Mouse (Mus musculus) CD4-positive naive resting alpha-beta T cell, adult 76 days (primary cell): ENCODE data around the gene Ccdc114. TPM values are rescaled to one million over a fixed set of nuclear protein-coding genes. Genes with fewer than 3 reads are reported as not detected.

Experiments used
- total RNA-seq: library from RNA; stranded (reverse); gene quantifications from one replicate; pipeline ENCODE4 v1.2.4, GENCODE M21; 2023

Ccdc114 gene
- total RNA-seq: 2.6 TPM

DNA sequence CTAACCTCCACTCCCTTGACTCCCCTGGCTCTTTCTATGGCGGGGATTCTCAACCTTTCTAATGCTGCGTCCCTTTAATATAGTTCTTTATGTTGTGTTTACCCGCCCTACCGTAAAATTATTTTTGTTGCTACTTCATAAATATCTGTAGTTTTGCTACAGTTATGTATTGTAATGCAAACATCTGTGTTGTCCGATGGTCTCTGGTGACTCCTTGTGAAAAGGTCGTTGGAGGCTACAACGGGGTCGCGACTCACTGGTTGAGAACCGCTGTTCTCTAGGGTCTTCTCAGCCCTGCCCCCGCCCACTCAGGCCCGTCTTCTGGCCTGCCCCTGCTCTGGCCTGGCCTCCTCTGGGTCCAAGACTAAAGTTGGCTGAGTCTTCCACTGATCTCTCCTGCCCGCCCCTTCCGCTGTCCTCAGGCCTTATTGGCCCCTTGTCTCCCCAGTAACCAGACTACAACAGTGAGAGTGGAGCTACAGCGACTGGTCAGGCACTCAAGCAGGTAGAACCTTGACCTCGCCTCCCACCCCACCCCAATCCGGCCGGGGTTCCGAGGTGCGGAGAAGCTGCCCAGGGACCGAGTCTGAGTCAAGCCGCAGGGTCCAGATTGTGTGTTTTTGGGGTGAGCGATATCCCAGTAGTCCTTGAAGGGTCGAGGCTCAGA is at the start of gene Ccdc114:
Gene Ccdc114 (plus strand): TSS at position 311 of the 667 bp plus-strand sequence.

GRCm38 (mm10) chr7:45878278-45878677 is 45.6 kb upstream of the Ccdc114 start, which contains the start of gene Grin2d:
Gene Grin2d, minus strand, starts transcription at chr7:45878378.

GRCm38 (mm10) chr7:45896517-45897257 is 27.2 kb upstream of the Ccdc114 start, which contains the start of the genes Syngr4 and Tmem143:
Gene Syngr4, minus strand, starts transcription at chr7:45896714.
Gene Tmem143, plus strand, starts transcription at chr7:45896941.

DNA sequence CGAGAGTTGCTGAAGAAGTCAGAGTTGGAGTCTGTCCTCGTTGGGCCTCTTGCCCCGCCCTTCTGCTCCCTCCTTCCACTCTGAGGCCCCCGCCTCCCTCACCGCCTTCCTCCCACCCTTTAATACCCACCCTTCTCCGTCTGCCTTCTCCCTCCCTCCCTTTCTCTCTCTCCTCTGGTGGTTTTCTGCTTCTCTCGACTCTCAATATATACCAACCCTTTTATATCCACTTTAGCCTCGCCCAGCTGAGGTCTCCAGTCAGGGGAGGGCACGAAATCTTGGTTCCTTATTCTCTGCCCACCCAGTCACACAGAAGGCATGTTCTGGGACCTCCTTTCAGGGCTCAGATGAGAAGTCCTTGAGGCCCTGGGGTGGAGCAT is 2.6 kb upstream of the Ccdc114 start, which contains the start of gene Emp3:
Gene Emp3 (minus strand): TSS at position 163 of the 380 bp plus-strand sequence.

Other genes with a start within 250 kb of the Ccdc114 start
- not detected for gene Ntn5, start 240.1 kb upstream of the Ccdc114 start, total RNA-seq
- gene Sec1, start 229.7 kb upstream of the Ccdc114 start, total RNA-seq: not detected
- 8.1 TPM for gene Car11, start 224.2 kb upstream of the Ccdc114 start, total RNA-seq
- 29.5 TPM for gene Dbp, start 219.0 kb upstream of the Ccdc114 start, total RNA-seq
- gene Rpl18, start 208.6 kb upstream of the Ccdc114 start, total RNA-seq: 2,694 TPM
- 21.3 TPM for gene Sphk2, start 206.1 kb upstream of the Ccdc114 start, total RNA-seq
- 1.5 TPM for gene Fam83e, start 202.9 kb upstream of the Ccdc114 start, total RNA-seq
- not detected for gene Spaca4, start 198.3 kb upstream of the Ccdc114 start, total RNA-seq
- 0.82 TPM for gene Lmtk3, start 140.3 kb upstream of the Ccdc114 start, total RNA-seq
- 5.2 TPM for gene Sult2b1, start 139.4 kb upstream of the Ccdc114 start, total RNA-seq
- 137 TPM for gene Cyth2, start 109.5 kb upstream of the Ccdc114 start, total RNA-seq
- 1.5 TPM for gene Kcnj14, start 99.3 kb upstream of the Ccdc114 start, total RNA-seq
- 29.9 TPM for gene Grwd1, start 93.1 kb upstream of the Ccdc114 start, total RNA-seq
- 38.2 TPM for gene Kdelr1, start 51.3 kb upstream of the Ccdc114 start, total RNA-seq
- 0.76 TPM for gene Grin2d, start 45.7 kb upstream of the Ccdc114 start, total RNA-seq
- not detected for gene Syngr4, start 27.4 kb upstream of the Ccdc114 start, total RNA-seq
- 9.1 TPM for gene Tmem143, start 27.1 kb upstream of the Ccdc114 start, total RNA-seq
- gene Emp3, start 2.7 kb upstream of the Ccdc114 start, total RNA-seq: 269 TPM
- gene Abcc6, start 106.2 kb downstream of the Ccdc114 start, total RNA-seq: not detected
- 43.4 TPM for gene Nomo1, start 109.6 kb downstream of the Ccdc114 start, total RNA-seq
- gene Kcnj11, start 176.7 kb downstream of the Ccdc114 start, total RNA-seq: not detected